Mouse (Mus musculus) R1 (cell line): ENCODE results near the gene Gm37240.

ENCODE experiments used
- DNase-seq: peaks from one replicate; pipeline ENCODE4 v3.0.0-alpha.2; 2018; ENCODE audit warnings: low read depth, low spot score

Gene Gm37240

GRCm38 (mm10) chr3:85339926-85340325, 547.4 kb downstream of the Gm37240 start:
- no peak for DNase-seq

- peak; percentile 16 for DNase-seq
Measured at GRCm38 (mm10) chr3:85339269-85339820, 548.0 kb downstream of the Gm37240 start.

GRCm38 (mm10) chr3:85338755-85339095, 548.6 kb downstream of the Gm37240 start:
- no peak for DNase-seq

- DNase-seq, result peak; percentile 90
Measured at GRCm38 (mm10) chr3:85337881-85338754, 549.2 kb downstream of the Gm37240 start.

- DNase-seq, result no peak
Measured at GRCm38 (mm10) chr3:85335517-85335916, 551.8 kb downstream of the Gm37240 start.

- no peak for DNase-seq
Measured at GRCm38 (mm10) chr3:85332276-85332675, 555.0 kb downstream of the Gm37240 start.

- DNase-seq, result no peak
Measured at GRCm38 (mm10) chr3:85318256-85318655, 569.1 kb downstream of the Gm37240 start.

GRCm38 (mm10) chr3:85317306-85317705, 570.0 kb downstream of the Gm37240 start:
- DNase-seq, result peak; percentile 52

GRCm38 (mm10) chr3:85314961-85315360, 572.4 kb downstream of the Gm37240 start:
- no peak for DNase-seq

GRCm38 (mm10) chr3:85313646-85314255, 573.6 kb downstream of the Gm37240 start:
- no peak for DNase-seq

- no peak for DNase-seq
Measured at GRCm38 (mm10) chr3:85311176-85311575, 576.1 kb downstream of the Gm37240 start.

- DNase-seq, result no peak
Measured at GRCm38 (mm10) chr3:85310401-85310989, 576.8 kb downstream of the Gm37240 start.

- no peak for DNase-seq
Measured at GRCm38 (mm10) chr3:85309168-85309567, 578.1 kb downstream of the Gm37240 start.

GRCm38 (mm10) chr3:85308706-85309105, 578.6 kb downstream of the Gm37240 start:
- no peak for DNase-seq

GRCm38 (mm10) chr3:85301851-85302250, 585.5 kb downstream of the Gm37240 start:
- DNase-seq, result no peak

- no peak for DNase-seq
Measured at GRCm38 (mm10) chr3:85301336-85301735, 586.0 kb downstream of the Gm37240 start.

GRCm38 (mm10) chr3:85299649-85300550, 587.4 kb downstream of the Gm37240 start:
- no peak for DNase-seq

GRCm38 (mm10) chr3:85295229-85295628, 592.1 kb downstream of the Gm37240 start:
- DNase-seq, result no peak

GRCm38 (mm10) chr3:85287627-85288026, 599.7 kb downstream of the Gm37240 start:
- no peak for DNase-seq

GRCm38 (mm10) chr3:85284483-85284882, 602.8 kb downstream of the Gm37240 start:
- no peak for DNase-seq

- no peak for DNase-seq
Measured at GRCm38 (mm10) chr3:85282816-85283215, 604.5 kb downstream of the Gm37240 start.
